Mouse (Mus musculus) hindbrain, embryonic 11.5 days (tissue): Measurements from ENCODE around the gene Nptx1. TPM values are rescaled to one million over a fixed set of nuclear protein-coding genes. Genes with fewer than 3 reads are reported as not detected.
A peak's percentile ranks its signal among the peaks of the same experiment; 100 is the strongest.

Source experiments
- ATAC-seq: fragments of 200-750 bp; cut with Nextera tagmentation; 2 replicates; pipeline ENCODE4 v1.8.0; 2017; ENCODE audit warnings: mild to moderate bottlenecking, moderate TSS enrichment, moderate library complexity; ENCODE audit not compliant: low FRiP score
- DNase-seq: peaks from one replicate; pipeline ENCODE4 v3.0.0-alpha.2; 2015; ENCODE audit warnings: low spot score
- H3K27ac ChIP-seq: fragments of 300-500 bp; sonication (generic); 2 replicates; pipeline ENCODE4 v1.5.1; 2014; ENCODE audit warnings: mild to moderate bottlenecking, low read depth, low read length
- H3K27me3 ChIP-seq: fragments of 300-500 bp; sonication (generic); 2 replicates; pipeline ENCODE4 v1.6.1; 2014; ENCODE audit warnings: mild to moderate bottlenecking, low read length, moderate library complexity, mixed read lengths; ENCODE audit not compliant: control insufficient read depth, insufficient read depth
- H3K36me3 ChIP-seq: fragments of 300-500 bp; sonication (generic); 2 replicates; pipeline ENCODE4 v1.6.1; 2014; ENCODE audit warnings: mild to moderate bottlenecking, low read length, moderate library complexity, mixed read lengths; ENCODE audit not compliant: control insufficient read depth, insufficient read depth
- H3K4me1 ChIP-seq: fragments of 300-500 bp; sonication (generic); replicated peaks from 2 replicates; pipeline ENCODE4 v1.6.1; 2014; ENCODE audit warnings: low read length, mixed read lengths; ENCODE audit not compliant: control insufficient read depth, insufficient read depth
- H3K4me2 ChIP-seq: fragments of 300-500 bp; sonication (generic); replicated peaks from 2 replicates; pipeline ENCODE4 v1.6.1; 2014; ENCODE audit warnings: mild to moderate bottlenecking, low read depth, low read length
- H3K4me3 ChIP-seq: fragments of 300-500 bp; sonication (generic); 2 replicates; pipeline ENCODE4 v1.5.1; 2014; ENCODE audit warnings: low read depth, low read length
- H3K9ac ChIP-seq: fragments of 300-500 bp; sonication (generic); 2 replicates; pipeline ENCODE4 v1.6.1; 2014; ENCODE audit warnings: low read depth, low read length
- H3K9me3 ChIP-seq: fragments of 300-500 bp; sonication (generic); 2 replicates; pipeline ENCODE4 v1.6.1; 2016; ENCODE audit warnings: low read length; ENCODE audit not compliant: control insufficient read depth
- WGBS: fragments of 180-500 bp; shearing (Covaris S2); extraction: QIAGEN DNeasy Blood & Tissue Kit; methylation state at CpG from one replicate; pipeline ENCODE4 v1.1.7; 2014; 5-methylcytosine and 5-hydroxymethylcytosine counted together
- polyA plus RNA-seq: library from polyadenylated mRNA; unstranded; fragments of >200 nt; fragmentation: Nextera tagmentation; extraction: Ambion mirVana; gene quantifications from 2 replicates; pipeline ENCODE4 v1.2.1, GENCODE M21; 2014

Nptx1 gene
- polyA plus RNA-seq, 1 experiment from 2014 or later: 8.7 TPM

- Histone ChIP-seq H3K9me3 (no peaks in the 10 kb centered on the region), H3K36me3 (no peaks in the 10 kb centered on the region), H3K9ac (peak overlapping the region; percentile 38; the same call in 1 of the 2 replicates), H3K27ac (peak overlapping the region; percentile 78), H3K4me2 (peak overlapping the region; percentile 34; the same call in 1 of the 2 replicates), H3K27me3 (no peaks in the 10 kb centered on the region), H3K4me1 (peaks cover 25% of the 10 kb centered on the region), H3K4me3 (peak overlapping the region; percentile 4; the same call in 1 of the 2 replicates)
- DNase-seq (no peak), ATAC-seq (no peak; the same call in 1 of the 2 replicates)
- 47% methylated on average over 16 of the region's 16 CpGs for WGBS
Observed at GRCm38 (mm10) chr11:119514108-119514860, 33.3 kb downstream of the Nptx1 start.

GRCm38 (mm10) chr11:119513038-119513659 lies 34.4 kb downstream of the Nptx1 start:
- 61% methylated on average over 9 of the region's 9 CpGs for WGBS
- ATAC-seq: no peak
- H3K4me1 ChIP-seq: peaks cover 27% of the 10 kb centered on the region

GRCm38 (mm10) chr11:119509165-119509776 lies 38.3 kb downstream of the Nptx1 start:
- DNase-seq: peak; percentile 49
- H3K36me3 ChIP-seq: no peaks in the 10 kb centered on the region
- H3K27me3 ChIP-seq: no peaks in the 10 kb centered on the region
- no peak overlapping the region for H3K9ac ChIP-seq
- peak overlapping the region; percentile 31 for H3K27ac ChIP-seq
- H3K9me3 ChIP-seq: no peaks in the 10 kb centered on the region
- no peak overlapping the region for H3K4me3 ChIP-seq
- H3K4me1 ChIP-seq: peaks cover 18% of the 10 kb centered on the region
- ATAC-seq: peak; percentile 72
- H3K4me2 ChIP-seq: no peak overlapping the region
- 35% methylated on average over 5 of the region's 5 CpGs for WGBS

More at GRCm38 (mm10) chr11:119513038-119513659, 34.4 kb downstream of the Nptx1 start:
- Histone ChIP-seq H3K9ac (no peak overlapping the region), H3K9me3 (no peaks in the 10 kb centered on the region), H3K4me3 (no peak overlapping the region), H3K27ac (no peak overlapping the region), H3K4me2 (no peak overlapping the region), H3K36me3 (no peaks in the 10 kb centered on the region), H3K27me3 (no peaks in the 10 kb centered on the region)
- no peak for DNase-seq

DNA sequence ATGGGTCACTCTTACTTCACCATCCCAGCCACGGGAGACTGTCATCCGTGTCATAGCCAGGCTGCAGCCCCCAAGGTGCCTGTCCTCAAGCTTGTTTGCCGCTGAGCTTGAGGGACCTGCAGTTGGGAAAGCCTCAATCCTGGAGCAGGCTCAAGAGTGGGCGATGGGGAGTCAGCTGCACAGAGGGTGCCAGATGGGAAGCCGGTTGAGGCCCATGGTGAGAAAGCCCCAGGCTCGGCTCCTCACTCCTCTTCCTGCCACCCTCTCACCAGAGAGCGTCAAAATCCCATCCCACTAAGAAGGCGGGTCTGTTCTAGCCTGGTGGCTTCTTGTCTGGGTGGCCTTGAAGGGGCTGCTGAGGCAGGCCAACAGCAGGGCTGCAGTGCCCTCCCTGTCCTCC lies 39.8 kb downstream of the Nptx1 start:
- ATAC-seq (no peak), DNase-seq (no peak)
- H3K9ac ChIP-seq: no peak overlapping the region
- H3K9me3 ChIP-seq: no peaks in the 10 kb centered on the region
- no peaks in the 10 kb centered on the region for H3K27me3 ChIP-seq
- peaks cover 13% of the 10 kb centered on the region; the same call in 1 of the 2 replicates for H3K4me1 ChIP-seq
- H3K4me3 ChIP-seq: no peak overlapping the region
- no peak overlapping the region for H3K4me2 ChIP-seq
- WGBS: 95% methylated on average over 8 of the region's 8 CpGs
- no peak overlapping the region for H3K27ac ChIP-seq
- H3K36me3 ChIP-seq: no peaks in the 10 kb centered on the region

GRCm38 (mm10) chr11:119506386-119506785 lies 41.2 kb downstream of the Nptx1 start:
- no peak overlapping the region for H3K9ac ChIP-seq

DNA sequence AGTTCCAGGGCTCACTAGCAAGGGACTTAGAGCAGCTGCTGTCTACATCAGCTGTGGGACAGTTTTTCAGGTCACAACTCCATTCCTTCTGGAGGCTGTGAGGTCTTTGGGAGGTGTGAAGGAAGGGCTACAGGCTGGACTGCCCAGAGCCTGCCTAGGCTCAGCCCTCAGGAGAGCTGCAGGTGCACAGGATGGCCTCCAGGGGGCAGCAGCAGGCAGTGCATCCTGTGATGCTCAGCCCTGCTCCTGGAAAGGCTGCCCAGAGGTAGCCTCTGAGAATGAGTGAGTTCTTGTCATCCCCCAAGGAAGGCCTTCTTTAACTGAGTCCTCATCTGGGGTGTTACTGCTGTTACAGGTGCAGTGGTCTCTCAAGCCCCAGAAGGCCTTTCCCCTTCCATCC lies 43.9 kb downstream of the Nptx1 start:
- Histone ChIP-seq H3K27me3 (no peaks in the 10 kb centered on the region), H3K4me2 (no peak overlapping the region), H3K4me1 (0 out of 2 replicates have a peak, but pooled peaks cover 2% of the 10 kb centered on the region), H3K4me3 (no peak overlapping the region), H3K27ac (no peak overlapping the region), H3K9ac (no peak overlapping the region), H3K36me3 (no peaks in the 10 kb centered on the region), H3K9me3 (no peaks in the 10 kb centered on the region)
- ATAC-seq: peak; percentile 67; the same call in 1 of the 2 replicates
- peak; percentile 87 for DNase-seq

More at GRCm38 (mm10) chr11:119506386-119506785, 41.2 kb downstream of the Nptx1 start:
- no peak for DNase-seq
- Histone ChIP-seq H3K4me3 (no peak overlapping the region), H3K4me2 (no peak overlapping the region), H3K27ac (no peak overlapping the region), H3K4me1 (peaks cover 10% of the 10 kb centered on the region; the same call in 1 of the 2 replicates), H3K36me3 (no peaks in the 10 kb centered on the region), H3K27me3 (no peaks in the 10 kb centered on the region), H3K9me3 (no peaks in the 10 kb centered on the region)
- WGBS: 93% methylated on average over 4 of the region's 4 CpGs
- no peak for ATAC-seq

DNA sequence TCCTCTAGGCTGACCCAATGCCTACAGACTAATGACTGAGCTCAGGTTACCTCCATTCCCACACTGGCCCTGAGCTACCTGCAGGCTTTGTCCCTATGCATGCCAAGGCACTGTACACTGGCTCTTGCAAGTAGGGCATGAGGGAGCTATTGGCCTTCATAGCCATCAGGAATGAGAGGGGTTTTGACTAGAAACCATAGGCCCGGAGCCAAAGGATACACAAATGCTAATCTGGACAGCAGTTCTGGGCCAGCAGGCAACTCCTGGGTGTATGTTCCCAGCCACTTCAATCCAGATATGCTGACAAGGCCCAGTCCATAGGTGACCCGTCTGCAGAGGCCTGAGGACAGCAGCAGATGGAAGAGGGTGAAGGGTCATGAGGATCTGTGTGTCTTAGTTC lies 47.5 kb downstream of the Nptx1 start:
- Histone ChIP-seq H3K9ac (no peak overlapping the region), H3K27me3 (no peaks in the 10 kb centered on the region), H3K4me1 (no peaks in the 10 kb centered on the region), H3K4me3 (no peak overlapping the region), H3K9me3 (no peaks in the 10 kb centered on the region), H3K27ac (no peak overlapping the region), H3K4me2 (no peak overlapping the region), H3K36me3 (no peaks in the 10 kb centered on the region)
- whole genome bisulfite sequencing: 85% methylated on average over 2 of the region's 2 CpGs
- ATAC-seq: no peak
- DNase-seq: no peak

- H3K4me3 ChIP-seq: no peak overlapping the region
- H3K36me3 ChIP-seq: no peaks in the 10 kb centered on the region
- no peaks in the 10 kb centered on the region for H3K9me3 ChIP-seq
- DNase-seq (no peak), ATAC-seq (no peak)
- no peaks in the 10 kb centered on the region for H3K4me1 ChIP-seq
- no peak overlapping the region for H3K4me2 ChIP-seq
- WGBS: 94% methylated on average over 4 of the region's 4 CpGs
- no peaks in the 10 kb centered on the region for H3K27me3 ChIP-seq
- H3K27ac ChIP-seq: no peak overlapping the region
- no peak overlapping the region for H3K9ac ChIP-seq
Observed at GRCm38 (mm10) chr11:119499297-119499696, 48.3 kb downstream of the Nptx1 start.
